Mouse (Mus musculus): ENCODE measurements around the gene Olfr521.
"Not testable (repeated sequence)": the region's sequence is repeated elsewhere in the genome, so short reads cannot be mapped to it uniquely, and the experiment has no call there.

Olfr521 gene

DNA sequence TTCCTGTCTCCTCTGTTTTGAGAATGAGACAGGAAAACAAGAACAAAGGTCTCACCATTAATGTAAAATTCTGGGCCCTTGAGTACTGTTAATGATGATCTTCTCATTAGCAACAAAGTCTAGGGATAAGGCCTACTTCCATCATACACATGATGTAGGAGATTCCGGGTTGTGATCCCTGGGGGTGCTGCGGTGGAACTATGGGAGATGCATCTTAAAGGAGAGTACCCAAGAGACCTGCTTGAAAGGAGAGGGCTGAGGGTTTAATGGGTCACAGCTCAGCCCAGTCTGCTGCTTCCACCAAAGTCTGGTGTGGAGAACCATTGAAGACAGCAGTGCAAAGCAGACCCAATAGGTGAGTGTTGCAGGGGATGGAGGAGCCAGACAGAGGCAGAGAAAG lies at the start of gene Olfr521:
TSS of gene Olfr521 (plus strand) at position 301 of the 400 bp plus-strand sequence.
- in situ Hi-C loops (cut with MseI, MboI): no loop called here

DNA sequence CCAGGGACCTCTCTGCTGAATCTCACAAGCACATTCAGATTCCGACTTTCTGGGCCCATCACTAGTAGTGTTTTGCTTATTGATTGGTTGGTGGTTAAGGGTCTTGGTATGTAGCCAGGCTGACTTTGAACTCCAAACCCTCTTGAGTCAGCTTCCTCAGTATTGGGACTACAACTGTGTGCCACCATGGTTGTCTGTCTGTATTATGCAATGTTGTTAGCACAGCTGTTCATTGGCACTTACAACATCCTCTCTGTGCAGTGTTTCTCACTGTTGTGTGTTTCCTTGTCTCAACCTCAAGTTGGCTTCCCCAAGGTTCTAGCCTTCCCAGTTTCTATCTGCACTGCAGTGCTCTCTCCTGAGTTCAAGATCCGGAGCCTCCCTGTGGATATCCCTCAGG lies 46.8 kb upstream of the Olfr521 start:
- in situ Hi-C loops (cut with MseI, MboI): no loop called here

DNA sequence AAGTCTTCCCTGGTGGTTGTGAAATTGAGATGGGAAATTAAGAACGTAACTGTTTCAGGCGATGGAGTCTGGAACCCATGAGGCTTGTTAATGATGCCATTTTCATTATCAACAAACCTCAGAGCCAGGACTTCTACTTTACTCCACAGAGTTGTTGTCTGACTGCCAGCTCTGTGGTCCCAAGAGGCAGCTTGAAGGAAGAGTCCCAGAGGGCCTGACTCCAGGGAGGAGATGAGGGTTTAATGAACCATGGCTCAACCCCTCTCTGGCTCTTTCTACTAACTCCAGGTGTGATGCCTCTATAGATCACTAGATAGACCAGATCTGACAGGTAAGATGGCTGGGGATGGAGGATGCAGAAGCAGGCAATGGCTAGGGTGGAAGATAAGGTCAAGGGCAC lies 33.3 kb upstream of the Olfr521 start, which contains the start of gene Olfr520:
TSS of gene Olfr520 (plus strand) at position 301 of the 400 bp plus-strand sequence.
- in situ Hi-C loops (cut with MseI, MboI): no loop called here

DNA sequence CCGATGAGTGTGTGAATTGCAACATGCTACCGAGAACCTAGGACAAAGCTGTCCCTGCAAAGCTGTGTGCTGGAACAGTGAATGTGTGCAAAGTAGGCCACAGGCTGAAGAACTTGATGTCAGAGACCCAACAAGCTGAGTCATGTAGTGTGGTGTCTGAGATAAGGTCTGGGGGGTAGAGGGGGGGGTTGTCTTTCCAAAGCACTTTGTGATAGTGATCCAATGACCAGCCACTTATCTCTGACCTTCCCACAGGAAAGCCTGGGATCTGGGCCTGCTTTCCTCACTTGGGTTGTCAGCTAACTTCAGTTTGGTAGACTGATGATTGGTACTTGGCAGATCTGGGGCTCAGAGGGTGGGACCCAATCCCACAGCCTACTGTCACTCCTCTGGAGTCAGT lies 28.7 kb upstream of the Olfr521 start:
- in situ Hi-C loops (cut with MseI, MboI): no loop called here

DNA sequence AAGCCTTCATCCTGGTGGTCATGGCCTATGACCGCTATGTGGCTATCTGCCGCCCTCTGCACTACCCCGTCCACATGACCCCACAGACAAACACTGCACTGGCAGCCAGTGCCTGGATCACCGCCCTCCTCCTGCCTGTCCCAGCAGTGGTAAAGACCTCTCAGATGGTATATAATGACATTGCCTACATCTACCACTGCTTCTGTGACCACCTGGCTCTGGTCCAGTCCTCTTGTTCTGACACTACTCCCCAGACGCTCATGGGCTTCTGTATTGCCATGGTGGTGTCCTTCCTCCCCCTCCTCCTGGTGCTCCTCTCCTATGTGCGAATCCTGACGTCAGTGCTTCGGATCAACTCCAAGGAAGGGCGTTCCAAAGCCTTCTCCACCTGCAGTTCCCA lies 27.8 kb upstream of the Olfr521 start:
- in situ Hi-C loops (cut with MseI, MboI): not testable (repeated sequence)

DNA sequence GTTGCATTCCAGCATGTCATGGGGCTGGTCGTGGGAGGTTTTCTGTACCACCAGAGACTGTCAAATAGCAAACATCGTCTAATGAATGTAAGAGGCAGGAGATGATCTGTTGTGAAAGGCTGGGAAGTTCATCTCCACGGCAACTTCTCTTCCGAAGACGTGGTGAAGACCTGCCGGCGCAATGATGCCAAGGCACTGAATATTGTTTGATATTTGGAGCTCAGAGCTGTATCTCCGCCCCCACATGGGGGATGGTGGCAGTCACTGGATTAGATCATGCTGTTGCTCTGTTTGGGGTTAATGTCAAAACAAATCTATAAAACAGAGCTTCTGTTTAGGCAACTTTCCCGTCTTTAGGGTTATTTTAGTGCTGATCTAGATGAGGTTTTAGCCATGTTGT lies 24.0 kb upstream of the Olfr521 start:
- in situ Hi-C loops (cut with MseI, MboI): no loop called here

DNA sequence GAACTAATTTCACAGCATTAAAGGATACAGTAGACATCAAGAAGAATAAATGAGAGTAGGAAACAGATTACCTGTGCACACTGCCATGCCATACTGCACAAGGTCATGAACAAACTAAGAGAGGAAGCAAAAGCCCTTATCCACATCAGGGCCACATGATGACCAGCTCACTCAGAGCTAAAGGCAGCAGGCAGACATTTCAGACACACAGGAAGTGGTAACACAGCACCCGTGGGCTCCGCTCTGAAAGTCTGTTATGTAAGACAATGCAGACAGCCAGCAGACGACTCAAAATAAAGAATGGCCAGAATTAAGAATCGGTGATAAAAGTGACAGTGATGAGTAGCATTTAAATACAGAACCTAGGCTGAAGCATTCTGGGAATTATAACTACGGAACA lies 18.1 kb downstream of the Olfr521 start:
- in situ Hi-C loops (cut with MseI, MboI): no loop called here

DNA sequence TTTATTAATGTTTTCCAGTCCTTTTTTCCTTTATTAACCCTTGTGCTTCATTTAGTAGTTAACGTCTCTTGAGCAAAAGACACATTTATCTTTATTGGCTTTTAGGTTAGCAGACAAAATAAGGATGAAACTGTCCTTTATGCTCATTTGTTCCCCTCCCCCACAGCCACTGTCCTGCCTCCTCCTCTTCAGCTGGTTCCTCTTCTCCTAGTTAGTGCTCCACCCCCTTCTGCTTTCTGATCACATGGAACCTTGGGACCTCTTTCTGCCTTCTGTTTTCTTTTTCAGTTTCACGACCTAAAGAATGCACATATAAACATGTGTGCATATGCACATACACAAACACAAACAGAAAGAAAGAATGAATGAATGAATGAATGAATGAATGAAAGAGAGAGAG lies 18.6 kb downstream of the Olfr521 start:
- in situ Hi-C loops (cut with MseI, MboI): no loop called here

DNA sequence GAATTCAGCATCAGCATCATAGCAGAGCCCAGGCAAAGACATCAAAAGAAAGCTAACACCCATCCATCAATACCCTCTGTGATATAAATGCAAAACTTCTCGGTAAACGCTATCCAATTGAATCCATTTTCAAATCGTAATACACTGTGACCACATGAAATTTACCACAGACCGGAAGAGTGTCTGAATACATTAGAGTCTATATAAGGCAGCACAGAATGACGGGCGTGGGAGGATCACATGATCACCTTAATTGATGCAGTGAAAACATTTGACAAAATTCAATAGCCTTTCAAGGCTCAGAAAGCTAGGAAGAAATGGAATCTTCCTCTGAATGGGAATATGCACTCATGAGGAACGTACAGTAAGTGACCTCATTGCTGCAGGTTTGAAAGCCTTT lies 20.1 kb downstream of the Olfr521 start:
- in situ Hi-C loops (cut with MseI, MboI): no loop called here

DNA sequence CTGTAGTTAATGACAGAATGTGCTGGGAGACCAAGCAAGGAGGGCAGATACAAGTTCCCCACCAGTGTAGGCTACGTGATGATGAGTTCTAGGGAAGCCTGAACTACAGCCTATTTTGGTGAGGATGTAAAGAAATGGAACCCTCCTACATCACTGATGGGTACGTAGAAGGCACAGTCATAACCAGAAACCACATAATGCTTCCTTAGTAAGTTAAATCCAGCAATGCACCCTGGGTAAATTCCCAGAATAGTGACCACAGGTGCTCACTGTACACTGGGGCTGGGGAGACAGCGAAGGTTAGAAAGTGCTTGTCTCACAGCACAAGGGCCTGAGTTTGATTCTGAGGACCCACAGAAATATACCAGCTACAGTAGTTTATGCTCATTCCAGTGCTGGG lies 22.2 kb downstream of the Olfr521 start:
- in situ Hi-C loops (cut with MseI, MboI): no loop called here

DNA sequence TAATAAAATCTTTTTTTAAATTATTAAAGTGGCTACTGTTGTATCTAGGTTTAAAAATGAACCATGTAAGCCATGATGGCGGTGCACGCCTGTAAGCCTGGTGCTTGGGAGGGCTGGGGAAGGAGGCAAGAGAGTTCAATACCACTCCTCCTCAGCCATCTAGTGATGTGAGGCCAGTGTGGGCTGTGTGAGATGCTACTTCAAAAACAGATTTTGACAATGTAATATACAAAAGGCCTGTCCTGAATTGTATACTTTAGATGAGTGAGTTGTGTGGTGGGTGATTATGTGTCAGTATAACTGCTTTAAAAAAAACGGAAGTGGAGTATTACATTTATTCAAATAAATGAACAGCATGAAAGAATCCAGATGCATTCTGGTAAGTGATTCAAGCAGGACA lies 23.5 kb downstream of the Olfr521 start:
- in situ Hi-C loops (cut with MseI, MboI): no loop called here

DNA sequence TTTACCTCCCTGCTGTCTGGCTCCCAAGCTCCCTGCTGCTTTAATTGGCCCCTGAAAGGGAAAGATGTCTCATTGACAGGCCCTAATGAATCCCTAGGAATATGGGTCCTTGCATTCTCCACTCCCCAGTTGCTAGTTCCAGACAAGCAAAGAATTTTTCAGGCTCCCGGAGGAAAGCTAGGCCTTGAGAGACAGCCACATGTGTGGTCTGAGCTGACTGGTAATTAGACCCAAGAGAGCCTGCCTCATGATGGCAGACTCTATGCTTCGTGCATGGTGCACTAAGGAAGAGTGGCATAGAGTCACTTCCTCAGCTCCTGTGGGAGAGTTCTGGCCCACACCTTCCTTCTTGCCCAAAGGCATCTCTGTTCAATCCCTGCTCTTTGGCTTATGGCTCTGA lies 24.6 kb downstream of the Olfr521 start:
- in situ Hi-C loops (cut with MseI, MboI): no loop called here

DNA sequence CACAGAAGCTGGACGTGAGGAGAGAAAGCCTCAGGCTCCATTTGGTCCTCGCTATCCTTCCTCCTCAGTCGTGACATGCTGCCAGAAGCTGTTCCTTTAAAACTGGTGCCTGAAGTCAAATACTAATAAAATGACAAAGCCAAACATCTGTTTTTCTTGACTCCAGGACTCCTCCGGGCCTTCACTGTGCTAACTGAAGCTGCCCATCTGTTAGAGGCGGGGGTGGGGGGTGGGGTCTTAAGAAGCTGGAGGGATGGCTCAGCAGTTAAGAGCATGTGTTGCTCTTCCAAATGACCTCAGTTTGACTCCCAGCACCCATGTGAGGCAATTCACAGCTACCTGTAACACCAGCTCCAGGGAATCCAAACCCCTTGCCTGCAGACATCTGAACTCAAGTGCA lies 25.3 kb downstream of the Olfr521 start:
- in situ Hi-C loops (cut with MseI, MboI): no loop called here

DNA sequence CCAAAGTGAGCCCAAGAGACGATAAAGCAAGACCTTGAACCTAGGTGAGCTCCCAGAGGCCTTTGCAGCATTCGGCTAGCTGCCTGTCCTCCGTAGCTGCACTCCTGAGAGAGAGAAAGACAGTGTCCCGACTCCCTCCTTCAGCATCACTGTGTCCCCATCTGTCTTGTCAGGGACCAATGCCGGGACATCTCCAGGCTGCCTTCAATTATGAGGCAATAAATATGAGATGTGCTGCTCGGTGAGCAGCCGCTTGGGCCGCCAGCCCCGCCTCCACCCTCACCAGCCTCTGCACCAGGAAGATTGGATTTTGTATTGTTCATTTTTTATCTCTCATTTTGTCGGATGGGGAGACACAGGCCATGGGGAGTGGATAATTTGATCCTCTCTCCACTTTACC lies 27.5 kb downstream of the Olfr521 start:
- in situ Hi-C loops (cut with MseI, MboI): loop anchor here in 1 of 2 experiments (10.0 kb wide), 2 partner anchors 136 to 166 kb away; partner anchors contain the start of gene Tpbgl

DNA sequence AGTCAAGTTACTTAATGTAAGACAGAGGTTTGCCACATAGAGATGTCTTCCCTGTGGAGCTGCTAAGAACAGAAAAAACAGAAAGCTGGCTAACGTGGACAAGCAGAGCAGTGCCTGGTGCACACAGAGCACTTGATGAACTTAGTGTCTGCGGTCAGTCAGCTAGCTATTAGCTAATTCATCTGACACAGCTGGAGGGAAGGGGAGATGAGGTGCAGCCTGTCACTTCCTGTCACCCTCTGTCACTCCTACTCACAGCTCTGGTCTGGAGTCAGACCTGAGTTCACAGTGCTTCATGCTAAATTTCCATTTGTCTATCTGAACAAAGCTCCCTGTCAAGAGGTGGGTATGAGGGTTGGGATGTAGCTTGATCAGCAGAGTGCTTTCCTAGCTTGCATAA lies 30.8 kb downstream of the Olfr521 start:
- in situ Hi-C loops (cut with MseI, MboI): loop anchor here in 1 of 2 experiments (10.0 kb wide), 2 partner anchors 139 to 169 kb away; partner anchors contain the start of gene Tpbgl

DNA sequence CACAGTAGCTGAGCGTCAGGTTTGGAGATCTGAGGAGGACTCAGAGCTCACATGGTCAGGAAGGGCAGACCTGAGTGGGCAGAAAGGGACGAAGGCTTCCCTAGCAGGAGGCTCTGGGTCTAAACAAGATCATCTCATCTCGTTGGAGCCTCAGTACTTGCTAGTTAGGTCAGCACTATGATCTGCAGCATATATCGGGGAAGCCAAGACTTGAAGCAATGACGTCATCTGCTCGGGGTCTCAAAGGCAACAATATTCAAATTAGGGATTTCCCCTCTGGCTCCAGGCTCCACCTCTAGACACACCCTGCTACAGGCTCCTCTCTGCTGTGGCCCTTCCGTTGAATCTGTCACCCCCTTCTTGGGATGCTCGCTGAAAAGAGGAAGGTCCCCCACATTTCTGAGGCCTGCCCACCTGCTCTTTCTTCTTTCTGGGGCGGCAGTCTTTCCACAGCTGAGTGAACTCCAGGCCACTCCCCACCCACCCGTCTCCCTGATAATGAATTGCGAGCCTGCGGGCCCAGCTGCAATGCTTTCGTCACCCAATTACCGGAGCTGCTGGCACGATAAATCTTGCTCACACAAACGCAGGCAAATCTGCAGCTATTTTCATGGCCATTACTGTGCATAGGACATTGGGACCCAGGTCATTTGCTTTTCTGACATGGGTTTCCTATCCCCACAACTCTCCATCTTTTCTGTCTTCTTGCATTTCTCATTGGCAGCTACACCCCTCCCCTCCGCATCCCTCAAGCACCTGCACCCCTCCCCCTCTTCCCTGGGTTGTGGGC lies 32.1 kb downstream of the Olfr521 start:
- in situ Hi-C loops (cut with MseI, MboI): loop anchor here (5.0 to 10.0 kb wide), 4 partner anchors 138 to 173 kb away; partner anchors contain the start of gene Tpbgl (in 1 of the 2)

DNA sequence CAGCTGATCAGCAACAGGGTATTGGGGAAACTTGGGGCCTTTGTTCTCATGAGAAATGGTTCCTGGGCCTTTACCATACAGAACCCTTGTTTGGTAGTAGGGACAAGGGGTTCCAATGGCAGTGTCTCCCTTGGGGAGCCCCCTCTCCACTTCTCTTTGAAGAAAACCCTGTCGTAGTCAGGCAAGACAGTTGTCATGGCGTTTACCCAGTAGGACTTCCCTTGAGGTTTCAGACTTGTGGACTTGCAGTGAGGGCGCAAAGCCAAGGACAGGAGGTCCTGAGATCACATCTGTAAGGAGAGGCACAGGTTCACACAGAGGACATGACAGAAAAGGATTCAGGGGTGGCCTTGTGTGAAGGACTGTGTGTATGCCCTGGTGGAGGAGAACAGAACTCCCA lies 33.2 kb downstream of the Olfr521 start:
- in situ Hi-C loops (cut with MseI, MboI): loop anchor here (5.0 to 10.0 kb wide), 4 partner anchors 139 to 174 kb away; partner anchors contain the start of gene Tpbgl (in 1 of the 2)

DNA sequence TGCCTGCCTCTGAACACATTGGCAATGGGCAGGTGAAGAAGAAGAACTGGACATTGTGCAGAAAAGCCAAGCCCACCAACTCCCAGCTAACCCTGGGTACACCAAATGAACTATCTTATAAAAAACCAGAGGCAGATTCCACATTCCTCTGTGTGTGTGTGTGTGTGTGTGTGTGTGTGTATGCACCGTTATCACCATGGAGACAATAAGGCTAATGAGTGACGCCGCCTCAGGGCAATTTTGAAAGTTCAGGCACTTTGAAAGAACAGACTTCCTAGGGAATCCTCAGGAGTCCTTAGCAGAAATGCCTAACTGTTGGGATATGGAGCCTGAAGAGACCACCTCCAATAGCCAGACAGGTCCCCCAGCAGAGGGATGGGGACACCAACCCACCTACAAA lies 34.0 kb downstream of the Olfr521 start:
- in situ Hi-C loops (cut with MseI, MboI): loop anchor here (5.0 to 10.0 kb wide), 4 partner anchors 140 to 175 kb away; partner anchors contain the start of gene Tpbgl (in 1 of the 2)

DNA sequence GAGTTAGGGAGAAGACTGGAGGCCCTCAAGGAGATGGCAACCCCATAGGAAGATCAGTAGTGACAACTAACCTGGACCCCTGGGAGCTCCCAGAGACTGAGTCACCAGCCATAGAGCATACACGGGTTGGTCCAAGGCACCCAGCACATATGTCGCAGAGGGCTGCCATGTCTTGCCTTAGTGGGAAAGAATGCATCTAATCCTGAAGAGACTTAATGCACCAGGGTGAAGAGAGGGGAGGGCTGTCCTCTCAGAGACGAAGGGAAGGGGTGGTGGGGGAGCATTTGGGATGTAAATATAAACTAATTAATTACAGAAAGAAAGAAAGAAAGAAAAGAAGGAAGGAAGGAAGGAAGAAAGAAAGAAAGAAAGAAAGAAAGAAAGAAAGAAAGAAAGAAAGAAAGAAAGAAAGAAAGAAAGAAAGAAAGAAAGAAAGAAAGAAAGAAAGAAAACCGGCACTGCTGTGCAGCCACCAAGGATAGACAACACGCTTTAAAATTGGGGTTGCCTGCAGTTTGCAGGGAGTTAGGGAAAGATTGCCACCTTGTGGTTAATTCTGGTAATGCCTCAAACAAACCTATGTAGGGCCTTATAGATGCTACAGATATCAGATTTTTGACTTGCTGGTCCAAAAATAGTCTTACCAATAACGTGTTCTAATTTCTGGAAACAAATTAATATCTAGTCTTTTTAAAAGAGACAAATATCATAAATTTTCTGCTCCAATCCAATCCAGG lies 34.8 kb downstream of the Olfr521 start:
- in situ Hi-C loops (cut with MseI, MboI): loop anchor here (5.0 to 10.0 kb wide), 4 partner anchors 141 to 176 kb away; partner anchors contain the start of gene Tpbgl (in 1 of the 2)

DNA sequence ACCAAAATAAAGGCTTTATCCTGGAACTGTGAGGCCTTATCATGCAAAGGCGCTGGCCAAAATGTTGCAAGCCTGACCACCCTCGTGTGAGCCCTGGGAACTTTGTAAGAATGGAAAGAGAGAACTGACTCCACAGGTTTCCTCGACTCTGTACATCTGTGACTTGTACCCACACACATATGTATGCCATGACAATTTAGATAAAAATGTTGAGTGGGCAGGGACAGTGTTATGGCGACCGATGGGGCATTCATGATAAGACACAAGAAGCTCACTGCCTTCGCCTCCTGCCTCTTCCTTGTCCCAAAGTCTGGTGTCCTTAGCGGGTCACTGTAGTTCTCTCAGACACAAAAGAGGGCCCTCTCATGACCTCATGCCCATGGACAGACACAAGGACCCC lies 35.8 kb downstream of the Olfr521 start:
- in situ Hi-C loops (cut with MseI, MboI): loop anchor here (5.0 to 10.0 kb wide), 4 partner anchors 142 to 177 kb away; partner anchors contain the start of gene Tpbgl (in 1 of the 2)

DNA sequence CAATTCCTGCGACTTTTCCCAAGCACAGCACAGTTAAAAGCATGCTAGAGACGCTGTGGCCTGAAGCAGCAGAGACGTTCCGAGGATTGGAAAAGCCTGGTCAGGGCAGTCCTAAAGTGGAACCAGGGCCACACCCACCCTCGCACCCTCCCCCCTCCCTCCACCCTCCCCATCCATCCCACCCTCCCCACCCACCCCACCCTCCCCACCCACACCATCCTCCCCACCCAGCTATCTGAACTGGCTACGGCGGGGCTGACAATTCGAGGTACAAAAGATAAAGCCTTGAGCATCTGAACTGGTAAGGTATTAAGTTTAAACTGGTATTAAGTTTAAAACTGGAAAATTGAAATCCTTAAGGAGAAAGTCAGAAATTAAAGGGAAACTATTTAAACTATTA lies 40.2 kb downstream of the Olfr521 start:
- in situ Hi-C loops (cut with MseI, MboI): no loop called here

DNA sequence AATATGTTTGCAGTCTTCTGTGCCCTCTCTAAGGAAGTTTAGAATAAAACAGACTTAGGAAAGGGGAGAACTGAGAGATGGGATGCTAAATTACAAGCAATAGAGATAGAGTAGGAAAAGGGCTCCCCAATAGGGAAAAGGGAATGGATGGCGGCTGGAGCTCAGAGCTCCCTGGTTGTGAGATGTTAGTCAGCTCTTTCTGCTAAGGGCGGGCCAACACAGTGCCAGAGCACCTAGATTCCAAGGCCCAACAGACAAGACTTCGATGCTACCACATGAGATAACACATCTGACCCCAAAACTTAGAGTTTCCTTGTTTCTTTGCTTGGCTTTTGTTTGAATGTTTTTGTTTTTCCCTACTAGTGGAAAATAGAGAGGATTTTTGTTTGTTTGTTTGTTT lies 40.7 kb downstream of the Olfr521 start:
- in situ Hi-C loops (cut with MseI, MboI): not testable (repeated sequence)
